Mouse (Mus musculus): ENCODE measurements at regions not wholly inside any gene's neighbourhood (a gene's known extent, or its start where the extent isn't known, plus 50 kb on each side); places are given as distances from the start of the nearest gene placed in this dataset.

DNA sequence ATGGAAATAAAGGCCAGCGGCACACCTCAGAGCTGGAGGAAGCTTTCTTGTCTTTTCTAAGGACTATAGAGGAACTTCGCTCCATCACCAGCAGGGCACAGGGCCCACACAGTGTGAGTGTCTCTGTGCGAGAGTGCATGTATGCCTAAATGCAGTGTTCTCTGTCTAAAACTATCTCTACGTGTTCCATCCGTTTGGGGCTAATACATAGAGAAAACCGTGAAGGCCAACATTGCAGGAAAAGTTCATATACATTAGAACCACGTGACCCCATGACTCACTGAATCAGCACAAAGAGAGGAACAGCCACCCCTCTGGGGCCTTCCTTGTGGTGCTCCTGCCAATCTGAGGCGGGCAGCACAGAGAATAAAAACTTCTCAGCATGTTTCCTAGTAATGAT is 431.4 kb upstream of the Mctp2 start:
- DNase-seq (ENCODE audit: low spot score in 2 of 2): no peak

DNA sequence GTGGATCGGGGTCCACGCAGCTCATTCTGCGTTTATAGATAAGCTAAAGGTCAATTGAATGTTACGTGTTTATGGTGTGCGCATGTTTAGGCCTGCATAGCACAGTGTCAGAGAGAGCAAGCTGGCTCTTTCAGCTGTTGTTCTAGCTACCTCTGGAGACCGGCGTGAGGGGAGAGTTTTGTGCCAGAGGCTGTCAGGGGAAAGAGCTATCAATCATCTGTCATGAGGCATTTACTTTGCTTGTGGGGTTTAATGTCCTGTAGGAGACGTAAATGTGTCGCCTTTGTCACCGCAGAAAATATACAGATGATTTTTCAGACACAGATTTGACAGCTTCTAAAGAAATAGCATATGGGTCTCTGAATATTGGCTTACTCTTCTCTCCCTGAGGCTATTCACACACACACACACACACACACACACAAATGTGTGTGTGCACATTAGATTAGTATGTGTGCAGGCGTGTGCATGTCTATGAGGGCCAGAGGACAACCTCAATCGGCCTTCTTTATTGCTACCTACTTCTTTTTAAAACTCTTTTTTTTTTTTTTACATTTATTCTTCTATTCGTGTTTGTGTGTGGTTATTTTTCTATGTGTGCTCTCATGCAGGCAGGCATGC is 432.0 kb upstream of the Mctp2 start:
- no peak for DNase-seq (ENCODE audit: low spot score in 2 of 2)

DNA sequence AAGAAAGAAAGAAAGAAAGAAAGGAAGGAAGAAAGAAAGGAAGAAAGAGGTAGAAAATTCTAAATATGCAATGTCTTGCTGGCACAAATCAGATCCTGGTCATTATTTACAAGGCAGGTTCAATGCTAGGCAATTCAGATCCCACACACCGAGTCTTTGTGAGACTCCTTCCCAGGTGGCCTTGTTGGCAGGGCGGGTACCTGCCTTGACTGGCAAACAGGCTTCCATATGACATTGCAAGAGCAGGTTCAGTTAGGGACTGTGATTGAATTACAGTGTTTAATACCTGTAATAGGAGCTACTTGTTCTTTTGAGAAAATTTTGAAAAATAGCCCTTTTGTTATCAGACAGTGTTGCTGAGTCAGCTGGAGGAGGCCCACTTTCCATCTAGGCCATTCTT is 436.0 kb upstream of the Mctp2 start:
- DNase-seq (ENCODE audit: low spot score in 2 of 2): no peak

DNA sequence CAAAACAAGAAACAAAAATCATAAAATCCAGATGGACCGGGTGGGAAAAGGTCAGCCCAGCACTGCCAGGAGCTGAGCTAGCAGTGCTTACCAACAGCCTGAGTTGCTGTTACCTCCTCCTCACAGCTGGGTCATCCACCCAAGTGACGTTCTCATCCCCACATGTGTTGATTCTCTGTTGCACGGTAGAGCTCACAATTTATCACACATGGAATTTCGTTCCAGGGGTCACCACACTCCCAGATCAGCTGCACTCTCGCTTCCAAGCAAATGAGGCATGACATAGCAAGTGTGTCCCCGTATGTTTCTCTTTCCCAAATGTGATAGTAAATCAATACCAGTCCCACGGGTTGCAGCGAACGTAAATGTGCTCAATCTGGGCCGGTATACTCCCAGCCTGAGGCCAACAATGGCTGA is 445.1 kb upstream of the Mctp2 start:
- DNase-seq (ENCODE audit: low spot score in 2 of 2): no peak

DNA sequence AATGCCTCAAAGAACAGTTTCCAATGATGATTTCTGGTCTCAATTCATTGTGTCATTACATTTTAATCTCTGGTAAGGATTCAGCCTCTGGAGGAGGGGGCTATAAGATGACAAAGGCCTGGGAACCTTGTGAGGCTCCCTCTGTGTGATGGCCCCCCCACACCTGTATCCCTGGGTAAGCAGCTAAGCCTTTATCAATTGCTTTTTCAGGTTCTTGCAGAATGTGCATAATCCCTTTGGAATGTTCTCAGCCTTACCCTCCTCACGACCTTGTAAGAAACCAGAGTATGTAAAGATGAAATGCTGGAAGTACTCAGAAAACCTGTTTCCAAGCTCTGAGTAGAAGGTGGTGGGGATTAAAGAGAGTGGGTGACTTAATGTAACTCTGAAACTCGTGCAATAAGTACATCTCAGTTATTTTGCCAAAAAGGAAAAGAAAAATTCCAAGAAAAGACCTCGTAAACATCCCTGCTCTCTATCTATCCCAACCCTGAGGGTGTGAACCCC is 446.7 kb upstream of the Mctp2 start:
- no peak for DNase-seq (ENCODE audit: low spot score in 2 of 2)

DNA sequence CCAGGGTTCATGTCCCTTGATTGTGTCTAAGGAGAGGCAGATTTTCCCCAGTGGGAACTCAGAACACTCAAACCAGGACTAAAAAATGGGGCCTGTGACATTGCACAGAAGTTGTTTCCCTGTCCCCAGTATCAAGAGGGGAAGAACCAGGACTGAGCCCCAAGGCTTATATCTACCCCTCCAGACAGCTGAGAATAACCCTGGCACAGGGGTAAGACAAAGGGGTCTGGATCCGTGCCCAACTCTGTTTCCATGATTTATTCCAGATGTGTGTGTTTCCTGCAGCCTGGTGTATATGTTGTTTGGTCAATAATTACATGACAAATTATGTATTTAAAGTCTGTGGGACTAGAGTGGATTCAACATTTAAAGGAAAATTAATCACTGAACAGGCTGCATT is 456.3 kb upstream of the Mctp2 start:
- no peak for DNase-seq (ENCODE audit: low spot score in 2 of 2)

DNA sequence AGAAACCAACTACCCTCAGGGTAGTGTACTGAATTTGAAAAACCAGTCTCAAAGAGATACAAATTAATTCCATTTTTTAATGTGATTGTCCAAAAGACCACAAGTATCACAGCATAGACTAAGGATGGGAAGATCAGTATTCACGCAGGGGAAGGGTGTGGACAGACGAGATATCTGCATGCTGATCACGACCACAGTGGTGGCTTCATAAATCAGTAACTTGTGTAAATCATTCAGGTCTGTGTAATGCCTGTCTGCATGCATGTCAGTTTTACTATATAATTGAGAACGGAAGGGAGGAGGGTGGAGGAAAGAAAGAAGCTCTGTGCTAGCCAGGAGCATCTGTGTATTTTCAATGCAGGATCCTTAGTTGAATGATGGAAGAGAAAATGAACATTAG is 462.3 kb upstream of the Mctp2 start:
- DNase-seq (ENCODE audit: low spot score in 2 of 2): no peak

DNA sequence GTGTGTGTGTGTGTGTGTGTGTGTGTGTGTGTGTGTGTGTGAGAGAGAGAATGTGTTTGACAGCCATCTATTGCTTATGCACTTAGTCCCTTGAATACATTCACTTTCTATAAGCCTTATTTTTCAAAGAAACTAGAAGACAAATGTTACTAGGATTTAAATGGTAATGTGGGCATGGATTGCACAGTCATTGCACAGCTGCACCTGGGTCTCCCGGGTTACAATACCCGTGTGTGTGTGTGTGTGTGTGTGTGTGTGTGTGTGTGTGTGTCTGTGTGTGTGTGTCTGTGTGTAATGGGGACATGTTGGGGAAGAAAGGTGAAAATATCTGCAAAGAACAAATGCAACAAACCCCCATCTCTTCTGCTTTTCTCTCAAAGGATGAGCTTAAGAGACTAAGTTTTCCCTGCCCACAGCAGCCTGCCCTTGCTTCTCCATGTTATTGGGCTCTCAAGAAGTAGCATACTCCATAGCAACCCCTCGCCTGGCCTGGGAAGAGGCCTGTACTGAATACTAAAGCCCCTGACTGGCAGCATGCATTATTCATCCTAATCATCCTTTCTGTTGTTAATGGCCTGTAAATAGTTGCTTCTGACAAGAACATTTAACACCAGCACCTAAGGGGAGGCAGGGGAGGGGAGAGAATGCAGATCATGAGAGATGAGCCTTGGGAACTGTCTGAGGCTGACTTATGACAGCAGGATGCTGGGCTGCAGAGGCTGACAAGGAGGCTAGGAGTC is 467.8 kb upstream of the Mctp2 start:
- DNase-seq (ENCODE audit: low spot score in 2 of 2): no peak

DNA sequence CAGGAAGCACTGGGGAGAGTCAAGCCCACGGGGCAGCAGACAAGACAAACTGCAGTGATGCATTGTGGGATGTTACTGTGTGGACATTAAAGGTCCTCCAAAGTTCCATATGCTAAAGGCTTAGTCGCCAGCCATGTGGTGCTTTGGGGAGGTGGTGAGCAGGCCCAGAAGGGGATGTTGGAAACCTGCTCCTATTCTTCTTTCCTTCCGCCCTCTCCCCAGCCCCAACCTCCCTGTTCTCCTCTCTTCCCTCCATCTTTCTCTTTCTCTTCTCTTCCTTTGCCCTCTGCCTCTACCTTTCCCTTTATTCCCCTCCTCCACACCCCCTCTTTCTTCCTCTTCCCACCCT is 468.3 kb upstream of the Mctp2 start:
- DNase-seq (ENCODE audit: low spot score in 2 of 2): no peak

DNA sequence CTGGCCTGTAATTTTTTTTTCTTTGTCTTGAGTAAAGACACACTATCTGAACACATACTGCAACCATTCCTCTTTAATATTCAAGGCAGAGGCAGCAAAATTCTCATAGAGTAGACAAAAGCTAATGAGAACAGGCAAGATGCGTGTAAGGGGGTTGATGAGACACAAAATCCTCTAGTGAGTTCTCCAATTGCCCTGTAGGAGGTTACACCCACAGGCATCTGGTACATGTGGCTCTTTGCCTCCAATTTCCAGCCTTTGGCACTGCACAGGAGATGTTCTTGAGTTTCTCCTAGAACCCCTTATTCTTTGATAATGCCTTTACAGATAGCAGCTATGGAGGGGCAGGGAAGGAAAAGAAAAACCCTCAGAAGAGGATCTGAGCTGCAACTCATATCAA is 480.9 kb upstream of the Mctp2 start:
- DNase-seq (ENCODE audit: low spot score in 2 of 2): no peak

DNA sequence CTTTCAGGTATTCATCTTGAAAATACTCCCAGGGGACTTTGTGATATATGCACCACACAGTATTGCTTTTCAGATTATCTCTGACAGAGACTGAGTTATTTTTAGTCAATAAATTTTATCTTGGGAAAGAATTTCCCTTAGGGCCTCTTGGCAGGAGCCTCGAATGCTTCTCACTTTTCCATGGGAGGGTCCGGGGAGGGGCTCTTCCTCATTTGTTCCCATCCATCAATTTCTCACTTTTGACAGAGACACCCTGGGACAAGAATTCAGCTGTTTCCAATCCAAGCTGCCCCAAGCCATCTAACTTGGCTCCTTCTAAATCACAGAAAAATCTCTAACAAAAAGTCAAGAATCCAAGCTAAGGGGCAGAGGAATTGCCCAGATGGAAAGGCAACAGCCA is 481.9 kb upstream of the Mctp2 start:
- DNase-seq (ENCODE audit: low spot score in 2 of 2): no peak

DNA sequence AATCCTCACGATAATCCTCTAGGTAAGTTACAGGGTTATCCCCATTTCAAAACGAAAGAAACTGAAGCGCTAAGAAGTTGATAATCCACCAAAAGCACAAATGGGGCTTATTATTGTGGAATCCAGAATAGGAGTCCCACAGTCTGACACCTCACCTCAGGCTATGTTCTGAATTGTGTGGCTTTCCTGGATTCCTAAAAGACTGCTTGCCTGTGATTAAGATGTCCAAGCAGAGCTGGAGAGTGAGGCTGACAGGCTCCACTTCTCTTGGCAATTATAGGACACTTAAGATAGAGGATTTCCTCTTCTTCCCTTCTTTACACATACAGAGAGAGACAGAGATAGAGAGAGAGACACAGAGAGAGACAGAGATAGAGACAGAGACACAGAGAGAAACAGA is 515.7 kb upstream of the Mctp2 start:
- DNase-seq (ENCODE audit: low spot score in 2 of 2): no peak

DNA sequence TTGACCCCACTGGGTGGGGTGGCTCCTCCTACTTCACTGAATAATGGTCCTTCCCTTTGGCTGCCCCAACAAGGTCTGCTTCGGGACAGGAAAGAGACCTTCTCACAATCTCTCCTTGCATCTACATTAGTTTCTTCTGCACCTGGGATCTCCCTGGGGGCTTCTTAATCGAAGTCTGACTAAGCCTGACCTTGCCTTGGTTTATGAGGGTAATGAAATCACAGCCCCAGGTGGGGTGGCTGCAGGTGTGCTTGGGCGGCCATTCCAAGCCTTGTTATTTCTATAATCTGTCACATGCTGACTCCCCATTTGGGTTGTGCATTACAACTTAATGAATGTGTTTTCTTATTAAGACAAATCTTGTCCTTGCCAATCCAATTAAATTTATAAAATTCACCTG is 520.2 kb upstream of the Mctp2 start:
- DNase-seq (ENCODE audit: low spot score in 2 of 2): no peak

DNA sequence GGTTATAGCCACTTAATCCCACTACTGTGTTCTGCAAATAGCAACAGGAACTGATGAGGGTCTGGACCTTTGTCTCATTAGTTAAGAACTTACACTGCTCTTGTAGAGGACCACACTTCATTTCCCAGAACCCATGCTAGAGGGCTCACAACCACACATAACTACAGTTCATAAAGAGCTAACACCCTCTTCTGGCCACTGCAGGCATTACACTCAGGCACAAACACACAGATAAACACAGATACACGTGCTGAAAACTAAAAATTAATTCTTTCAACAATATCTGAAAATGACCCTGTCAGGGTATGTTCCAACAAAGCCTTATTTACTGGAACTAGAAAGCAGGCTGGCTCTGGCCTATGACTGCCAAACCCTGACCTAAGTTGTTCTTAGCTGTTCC is 529.0 kb upstream of the Mctp2 start:
- DNase-seq (ENCODE audit: low spot score in 2 of 2): no peak

DNA sequence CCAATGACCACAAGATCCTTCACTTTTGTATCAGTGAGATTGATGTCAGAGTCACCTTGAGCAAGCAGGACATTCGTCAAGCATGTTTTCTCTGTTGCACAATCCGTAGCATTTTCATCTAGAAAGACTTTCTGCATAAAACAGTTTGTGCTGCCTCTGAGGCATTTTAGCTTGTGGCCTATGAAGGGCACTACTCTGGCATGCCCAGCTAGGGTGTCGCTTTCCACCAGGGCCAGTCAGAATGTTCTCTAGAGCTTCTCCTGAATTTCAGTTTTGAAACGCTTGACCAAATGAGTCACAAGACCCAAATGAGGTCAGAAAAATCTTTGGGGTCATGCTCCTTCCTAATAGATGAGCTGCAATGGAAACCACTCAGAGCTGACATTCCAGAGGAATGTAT is 529.6 kb upstream of the Mctp2 start:
- DNase-seq (ENCODE audit: low spot score in 2 of 2): no peak

DNA sequence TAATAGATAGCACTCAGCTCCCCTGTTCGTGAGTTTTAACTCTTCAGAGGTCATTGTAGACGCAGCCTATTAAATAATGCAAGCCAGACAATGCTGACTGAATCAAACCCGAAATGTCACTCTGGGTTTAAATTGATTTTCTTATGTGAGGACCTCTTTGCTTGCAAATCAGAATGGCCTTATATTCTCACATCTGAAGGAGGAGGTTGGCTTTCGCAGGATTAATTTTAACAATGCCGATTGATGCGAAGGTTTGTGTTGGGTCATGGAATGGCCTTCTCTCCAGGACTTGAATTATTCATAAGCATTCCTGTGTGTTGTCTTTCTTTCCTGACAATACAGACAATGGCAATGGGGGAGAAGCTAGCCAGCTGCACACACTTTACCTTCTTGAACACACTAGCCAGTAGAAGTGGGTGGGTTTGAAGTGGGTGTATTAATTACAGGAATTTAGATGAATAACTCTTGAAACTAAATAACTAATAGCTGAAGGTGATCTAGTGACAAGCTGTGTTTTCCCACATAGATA is 530.1 kb upstream of the Mctp2 start:
- no peak for DNase-seq (ENCODE audit: low spot score in 2 of 2)

DNA sequence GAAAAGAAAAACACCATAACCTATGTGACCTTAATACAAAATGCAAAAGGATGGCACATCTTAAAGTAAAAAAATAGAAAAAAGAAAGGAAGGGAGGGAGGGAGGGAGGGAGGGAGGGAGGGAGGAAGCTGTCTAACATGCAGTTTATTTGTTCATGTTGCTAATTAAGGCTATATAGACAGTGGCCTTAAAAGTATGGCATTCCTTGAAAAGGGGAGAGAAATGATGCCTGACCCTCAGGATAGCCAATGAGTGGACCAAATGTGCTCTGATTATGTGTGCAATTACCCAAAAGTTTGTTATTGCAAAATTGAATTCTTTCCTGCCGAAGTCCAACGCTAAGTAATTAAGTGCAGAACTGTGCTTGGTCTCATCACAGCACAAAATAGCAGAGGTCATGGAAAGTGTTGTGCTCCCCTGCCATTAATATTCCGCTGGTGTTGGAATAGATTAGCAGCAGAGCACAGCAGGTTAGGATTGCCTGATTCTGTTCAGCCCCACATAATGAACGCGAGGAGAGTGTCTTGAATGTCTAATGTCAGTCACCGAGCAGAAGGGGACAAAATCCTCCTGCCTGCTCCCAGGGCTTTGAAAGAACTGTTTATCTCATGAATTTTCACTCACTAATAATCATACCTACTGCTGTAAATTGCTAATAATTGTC is 531.7 kb upstream of the Mctp2 start:
- no peak for DNase-seq (ENCODE audit: low spot score in 2 of 2)

DNA sequence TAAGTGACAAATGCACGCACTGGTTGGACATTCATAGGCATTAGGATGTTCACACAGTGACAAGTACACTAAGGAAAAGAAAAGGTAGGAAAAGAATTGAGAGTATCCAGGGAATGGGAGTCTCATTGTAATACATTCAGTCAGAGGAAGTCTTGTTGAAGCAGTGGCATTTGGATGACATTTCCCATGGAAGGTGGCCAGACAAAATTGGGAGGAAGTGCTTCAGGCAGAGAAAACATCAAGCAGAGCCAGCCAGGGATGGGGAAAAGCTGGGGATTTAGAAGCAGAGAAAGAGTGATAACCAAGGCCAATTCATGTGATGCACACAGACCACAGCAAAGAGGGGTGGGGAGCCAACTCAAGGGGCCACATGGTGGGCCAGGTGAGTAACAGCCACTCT is 524.0 kb upstream of the Rgma start:
- no peak for DNase-seq (ENCODE audit: low spot score in 2 of 2)

DNA sequence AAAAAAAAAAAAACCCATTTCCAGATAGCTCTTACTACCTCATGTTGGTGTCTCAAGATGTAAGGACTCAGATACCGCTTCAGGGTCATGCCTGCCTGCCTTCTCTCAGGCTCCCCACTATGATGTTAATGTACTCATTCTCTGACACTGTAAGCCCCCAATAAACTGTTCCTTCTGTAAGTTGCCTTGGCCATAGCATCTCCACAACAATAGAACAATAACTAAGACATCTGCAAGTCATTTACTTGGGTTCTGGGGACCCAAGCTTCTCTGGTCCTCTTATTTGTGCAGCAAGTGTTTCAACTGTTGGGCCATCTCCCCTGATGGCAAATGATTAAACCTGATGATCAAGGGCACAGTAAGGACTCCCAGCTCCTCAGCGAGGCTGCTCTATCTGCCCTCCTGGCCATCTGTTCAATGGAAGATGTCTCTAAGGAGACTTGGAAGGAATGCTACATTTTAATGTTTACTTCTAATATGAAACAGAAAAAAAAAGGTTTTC is 520.8 kb upstream of the Rgma start:
- DNase-seq (ENCODE audit: low spot score in 2 of 2): no peak

DNA sequence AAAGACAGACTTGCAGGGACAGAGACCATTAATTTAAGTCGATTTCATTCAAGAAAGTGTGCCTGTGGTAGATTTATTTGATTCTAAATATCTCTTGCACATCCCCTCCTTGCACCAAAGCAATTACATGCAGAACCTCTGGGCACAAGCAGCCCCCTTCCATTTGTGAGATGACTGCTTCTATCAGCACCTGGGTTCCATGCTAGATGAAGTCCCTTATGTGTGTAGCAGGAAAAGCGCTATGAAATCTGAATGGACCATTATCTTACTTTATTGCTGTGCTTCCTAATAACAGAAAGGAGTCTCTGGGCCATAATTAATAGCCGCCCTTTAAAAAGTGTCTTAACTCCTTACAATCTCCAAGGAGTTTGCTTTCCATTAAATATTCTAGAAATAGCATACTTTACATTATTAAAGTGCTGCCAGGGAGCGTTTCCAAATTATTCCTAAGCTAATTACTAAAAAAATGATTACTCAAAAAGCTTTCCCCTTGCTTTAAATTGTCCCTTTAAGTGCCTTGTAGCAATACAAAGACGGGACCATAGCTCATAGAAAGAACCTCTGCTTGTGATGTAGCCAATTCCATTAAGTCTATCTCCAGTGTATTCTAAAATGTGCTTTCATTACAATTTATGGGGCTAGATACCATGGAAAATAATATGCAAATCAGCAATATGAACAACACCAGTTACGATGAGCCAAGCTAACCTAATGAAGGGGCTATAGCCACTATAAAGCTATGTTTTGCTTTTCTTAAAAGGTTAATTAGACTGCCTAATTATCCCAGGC is 508.1 kb upstream of the Rgma start:
- no peak for DNase-seq (ENCODE audit: low spot score in 2 of 2)

DNA sequence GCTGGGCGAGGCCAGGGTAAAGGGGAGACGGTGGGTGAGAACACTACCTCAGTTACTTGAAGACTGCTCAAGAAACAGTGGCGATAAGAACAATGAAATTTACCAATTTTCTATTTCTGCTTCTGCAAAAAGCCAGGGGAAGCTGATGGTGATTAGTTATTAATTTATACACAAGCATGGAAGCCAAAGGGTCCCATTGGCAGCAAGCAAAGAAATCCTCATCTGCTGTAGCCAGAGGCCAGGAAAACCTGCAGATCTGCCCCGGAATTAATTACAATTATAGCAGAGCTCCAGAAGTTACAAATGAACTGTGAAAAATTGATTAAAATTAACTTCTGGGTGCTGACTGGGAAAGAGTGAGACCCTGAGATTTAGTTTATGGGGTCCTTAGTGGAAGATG is 506.2 kb upstream of the Rgma start:
- no peak for DNase-seq (ENCODE audit: low spot score in 2 of 2)

DNA sequence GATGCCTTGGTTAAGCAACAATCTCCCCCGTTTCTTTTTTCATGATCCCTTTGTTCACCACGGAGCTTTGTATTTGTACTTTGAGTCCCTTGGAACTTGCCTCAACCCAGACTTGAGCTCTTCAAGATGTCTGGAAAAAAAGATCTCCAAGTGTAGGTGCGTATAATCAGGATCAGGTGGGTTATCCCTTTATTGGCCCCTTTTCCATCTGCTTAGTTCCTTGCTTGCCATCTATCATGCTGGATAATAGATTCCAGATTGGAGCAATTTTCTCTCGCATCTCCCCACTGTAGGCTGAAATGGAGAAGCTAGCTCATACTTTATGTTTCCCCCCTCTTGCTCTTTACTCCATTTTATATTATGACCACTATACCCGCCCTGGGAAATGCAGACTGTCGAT is 474.5 kb upstream of the Rgma start:
- no peak for DNase-seq (ENCODE audit: low spot score in 2 of 2)

Data from urinary bladder, adult 18-20 months (tissue).